Mouse (Mus musculus): ENCODE results near the gene Clec2d. TPM values are rescaled to one million over a fixed set of nuclear protein-coding genes. Genes with fewer than 3 reads are reported as not detected.

Clec2d gene
- total RNA-seq, 1 experiment from 2014 or later = 543 TPM

Other genes starting within 250 kb of the Clec2d start
- gene Clec2g, start 246.2 kb upstream of the Clec2d start, total RNA-seq (2017) = 2.9 TPM in 1 of 2 replicates, not detected in the other
- gene Klrb1f, start 134.7 kb upstream of the Clec2d start, total RNA-seq (2017) = 0.86 and 1.2 TPM in 2 replicates
- 0.23 and 0.25 TPM in 2 replicates for gene Clec2e, start 79.7 kb upstream of the Clec2d start, total RNA-seq (2017)
- gene Cd69, start 94.8 kb downstream of the Clec2d start, total RNA-seq (2017) = 295 and 306 TPM in 2 replicates
- gene 4922502D21Rik, start 151.2 kb downstream of the Clec2d start, total RNA-seq (2017) = 0.37 TPM in 1 of 2 replicates, not detected in the other
- gene Clec12a, start 162.1 kb downstream of the Clec2d start, total RNA-seq (2017) = 59.1 and 63.0 TPM in 2 replicates
- gene Clec12b, start 205.3 kb downstream of the Clec2d start, total RNA-seq (2017) = 1.2 and 1.7 TPM in 2 replicates
- gene Clec1b, start 216.7 kb downstream of the Clec2d start, total RNA-seq (2017) = 32.7 and 39.8 TPM in 2 replicates
- gene Clec9a, start 228.2 kb downstream of the Clec2d start, total RNA-seq (2017) = 4.3 and 5.4 TPM in 2 replicates

All from neutrophil, adult 5-6 weeks (primary cell).